Mouse (Mus musculus) olfactory bulb, adult 2 months (tissue): ENCODE measurements around the gene Arhgap22. TPM values are rescaled to one million over a fixed set of nuclear protein-coding genes. Genes with fewer than 3 reads are reported as not detected.

ENCODE experiments used
- H3K27ac ChIP-seq: fragments of 200-500 bp; 2 replicates; pipeline ENCODE4 v1.5.1; 2012; ENCODE audit warnings: low read depth, low read length; ENCODE audit not compliant: insufficient read depth
- H3K4me1 ChIP-seq: fragments of 200-500 bp; 2 replicates; pipeline ENCODE4 v1.6.1; 2012; ENCODE audit warnings: low read length; ENCODE audit not compliant: control insufficient read depth, insufficient read depth
- H3K4me3 ChIP-seq: fragments of 200-500 bp; 2 replicates; pipeline ENCODE4 v1.5.1; 2012; ENCODE audit warnings: mild to moderate bottlenecking, low read depth, low read length, moderate library complexity; ENCODE audit not compliant: insufficient read depth
- CTCF ChIP-seq: fragments of 200-500 bp; IDR thresholded peaks from 2 replicates; pipeline ENCODE4 v1.5.1; 2012; ENCODE audit warnings: low read depth, mild to moderate bottlenecking, low read length, moderate library complexity; ENCODE audit not compliant: insufficient read depth
- POLR2A ChIP-seq: fragments of 200-500 bp; IDR thresholded peaks from 2 replicates; pipeline ENCODE4 v1.6.1; 2012; ENCODE audit warnings: mild to moderate bottlenecking, low read depth, low read length, moderate library complexity; ENCODE audit not compliant: insufficient read depth
- WGBS: fragments of 180-500 bp; shearing (Covaris S2); methylation state at CpG from one replicate; pipeline ENCODE4 v1.1.7; 2018; 5-methylcytosine and 5-hydroxymethylcytosine counted together
- polyA plus RNA-seq: library from polyadenylated mRNA; stranded (reverse); fragments of >200 nt; gene quantifications from 2 replicates; pipeline ENCODE4 v1.2.4, GENCODE M21; 2012; ENCODE audit warnings: low replicate concordance; ENCODE audit not compliant: missing spikeins, insufficient read depth, insufficient read length

Gene Arhgap22
- polyA plus RNA-seq, 1 experiment = not detected

DNA sequence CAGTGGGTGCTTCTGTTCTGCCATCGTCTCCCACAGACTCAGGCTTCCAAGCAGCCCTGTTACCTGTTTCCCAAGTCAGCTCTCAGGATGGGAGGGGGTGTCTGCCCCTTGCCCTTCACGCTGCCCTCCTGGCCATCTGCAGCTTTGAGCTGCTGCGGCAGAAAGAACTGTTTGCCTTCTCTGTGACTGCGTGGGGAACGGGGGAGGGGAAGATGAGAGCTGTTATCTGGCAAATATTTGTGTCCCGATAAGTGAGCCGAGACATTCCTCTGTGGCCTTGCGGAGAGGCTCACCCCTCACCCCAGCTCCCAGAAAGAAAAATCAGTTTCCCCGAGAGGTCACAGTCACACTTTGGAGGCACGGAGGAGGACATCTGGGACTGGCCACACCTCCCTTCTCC lies 149.0 kb downstream of the Arhgap22 start:
- Histone ChIP-seq H3K4me3 (no peak overlapping the region), H3K27ac (no peak overlapping the region), H3K4me1 (peaks cover 37% of the 10 kb centered on the region)
- TF ChIP-seq POLR2A = no peak
- no peak for TF ChIP-seq CTCF
- WGBS = 50% methylated on average over 10 of the region's 10 CpGs

DNA sequence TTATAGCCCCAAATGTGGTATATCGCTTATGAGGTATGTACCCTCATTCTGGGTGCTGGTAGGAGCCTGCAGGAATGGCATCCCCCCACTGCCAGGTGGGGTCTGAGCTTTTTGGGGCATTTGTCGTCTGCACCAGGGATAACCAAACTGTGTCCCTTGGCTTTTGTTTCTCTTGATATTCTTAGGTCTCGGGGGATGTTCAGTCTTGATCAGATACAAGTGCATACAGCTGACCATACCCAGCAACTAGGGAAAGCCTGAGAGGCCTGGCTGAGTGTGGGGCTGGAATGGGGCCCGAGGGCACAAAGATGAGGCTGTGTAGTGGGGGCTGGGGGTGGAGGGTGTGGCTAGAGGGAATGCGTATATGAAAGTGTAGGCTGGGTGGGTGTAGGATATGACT lies 149.8 kb downstream of the Arhgap22 start:
- H3K4me1 ChIP-seq = peaks cover 29% of the 10 kb centered on the region
- no peak overlapping the region for H3K4me3 ChIP-seq
- H3K27ac ChIP-seq = no peak overlapping the region
- WGBS = 87% methylated on average over 5 of the region's 5 CpGs
- no peak for TF ChIP-seq POLR2A
- TF ChIP-seq CTCF = no peak

DNA sequence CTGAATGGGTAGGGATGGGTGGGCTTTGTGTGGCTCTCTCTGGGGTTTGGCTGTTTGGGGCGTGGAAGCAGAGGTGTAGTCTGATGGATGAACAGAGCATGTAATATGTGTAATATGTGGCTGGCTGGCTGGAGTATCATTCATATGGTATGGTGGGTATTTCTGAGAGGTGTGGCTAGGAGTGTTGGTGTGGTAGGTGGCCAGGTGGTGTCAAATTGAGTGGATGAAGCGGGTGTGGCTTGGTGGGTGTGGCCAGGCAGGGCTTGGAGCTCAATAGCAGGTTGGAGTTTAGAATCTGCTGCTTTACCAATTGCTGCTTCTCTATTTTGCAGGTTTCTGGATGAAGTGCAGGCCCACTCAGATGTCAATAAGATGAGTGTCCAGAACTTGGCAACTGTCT lies 150.2 kb downstream of the Arhgap22 start:
- 89% methylated on average over 2 of the region's 2 CpGs for WGBS
- no peak overlapping the region for H3K27ac ChIP-seq
- peaks cover 25% of the 10 kb centered on the region for H3K4me1 ChIP-seq
- TF ChIP-seq POLR2A (no peak), CTCF (no peak)
- H3K4me3 ChIP-seq = no peak overlapping the region

DNA sequence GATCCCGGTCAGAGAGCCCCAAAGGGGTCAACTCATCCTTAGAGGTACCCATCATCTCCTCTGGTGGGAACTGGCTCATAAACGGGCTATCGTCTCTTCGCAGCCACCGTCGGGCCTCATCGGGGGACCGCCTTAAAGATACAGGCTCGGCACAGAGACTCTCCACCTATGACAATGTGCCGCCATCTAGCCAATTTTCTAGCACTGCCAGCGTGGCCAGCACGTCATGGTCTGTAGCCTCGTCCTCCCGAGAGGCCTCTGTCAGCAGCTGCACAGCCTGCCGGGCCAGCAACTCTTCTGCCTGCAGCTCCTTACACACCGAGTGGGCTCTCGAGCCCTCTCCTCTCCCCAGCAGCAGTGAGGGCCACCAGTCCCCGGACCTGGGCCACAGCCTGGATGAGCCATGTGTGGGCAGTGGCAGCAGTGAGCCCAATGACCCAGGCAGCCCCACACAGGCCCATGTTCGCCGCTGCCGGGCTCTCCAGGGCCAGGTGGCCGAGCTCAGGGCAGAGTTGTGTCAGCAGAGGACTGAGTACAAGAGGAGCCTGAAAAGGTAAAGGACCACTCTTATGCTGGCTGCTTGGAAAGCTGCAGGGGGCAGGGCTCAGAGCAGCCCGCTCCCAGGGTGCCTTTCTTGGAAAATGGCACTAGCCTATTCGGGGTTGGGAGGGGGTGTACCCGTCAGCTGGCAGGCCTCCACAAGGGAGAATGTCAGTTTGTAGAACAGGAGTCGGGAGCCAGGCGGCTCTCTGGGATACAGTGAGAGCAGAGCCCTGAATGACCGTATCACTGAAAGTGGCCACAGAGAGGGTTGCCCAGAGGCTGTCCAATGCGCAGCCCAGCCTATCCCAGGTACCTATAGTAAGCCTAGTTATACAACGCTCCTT lies 153.3 kb downstream of the Arhgap22 start:
- Histone ChIP-seq H3K4me1 (peaks cover 26% of the 10 kb centered on the region), H3K27ac (no peak overlapping the region), H3K4me3 (no peak overlapping the region)
- 68% methylated on average over 30 of the region's 30 CpGs for WGBS
- TF ChIP-seq POLR2A = no peak
- TF ChIP-seq CTCF = no peak

DNA sequence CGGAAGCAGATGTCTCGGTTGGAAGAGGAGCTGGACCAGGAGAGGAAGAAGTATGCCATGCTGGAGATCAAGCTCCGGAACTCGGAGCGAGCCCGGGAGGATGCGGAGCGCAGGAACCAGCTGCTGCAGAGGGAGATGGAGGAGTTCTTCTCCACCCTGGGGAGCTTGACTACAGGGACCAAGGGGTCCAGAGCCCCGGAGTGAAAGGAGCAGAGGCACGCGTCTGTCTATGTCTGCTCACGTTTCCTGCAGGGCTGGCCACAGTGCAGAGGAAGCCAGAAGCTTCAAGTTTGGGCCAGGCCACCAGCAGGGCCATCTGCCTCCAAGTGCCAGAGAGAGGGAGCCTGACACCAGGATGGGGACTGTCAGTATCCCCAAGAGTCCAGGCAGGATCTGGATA lies 155.5 kb downstream of the Arhgap22 start:
- WGBS = 85% methylated on average over 12 of the region's 12 CpGs
- H3K27ac ChIP-seq = no peak overlapping the region
- H3K4me1 ChIP-seq = peaks cover 15% of the 10 kb centered on the region
- no peak for TF ChIP-seq CTCF
- TF ChIP-seq POLR2A = no peak
- no peak overlapping the region for H3K4me3 ChIP-seq

DNA sequence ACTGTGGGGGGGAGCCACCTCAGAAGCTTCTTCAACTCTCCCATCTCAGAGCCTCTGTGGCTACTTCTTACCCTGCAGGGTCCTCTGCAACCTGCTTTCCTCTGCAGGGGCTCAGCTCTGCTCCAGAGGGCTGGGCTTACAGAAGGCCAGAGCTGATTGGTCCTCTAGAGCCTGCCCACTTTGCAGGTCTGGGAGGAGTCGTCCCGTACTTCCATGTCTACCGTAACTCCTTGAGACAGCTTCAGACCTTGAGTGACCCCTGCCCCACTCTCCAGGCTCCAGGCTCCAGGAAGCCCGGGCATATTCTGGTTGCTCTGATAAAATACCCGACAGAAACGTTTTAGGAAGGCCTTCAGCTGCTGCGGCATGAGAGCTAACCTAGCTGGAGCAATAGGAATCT lies 156.2 kb downstream of the Arhgap22 start:
- H3K4me3 ChIP-seq = no peak overlapping the region
- H3K27ac ChIP-seq = no peak overlapping the region
- peaks cover 15% of the 10 kb centered on the region for H3K4me1 ChIP-seq
- WGBS = 22% methylated on average over 7 of the region's 7 CpGs
- TF ChIP-seq CTCF = no peak
- no peak for TF ChIP-seq POLR2A

DNA sequence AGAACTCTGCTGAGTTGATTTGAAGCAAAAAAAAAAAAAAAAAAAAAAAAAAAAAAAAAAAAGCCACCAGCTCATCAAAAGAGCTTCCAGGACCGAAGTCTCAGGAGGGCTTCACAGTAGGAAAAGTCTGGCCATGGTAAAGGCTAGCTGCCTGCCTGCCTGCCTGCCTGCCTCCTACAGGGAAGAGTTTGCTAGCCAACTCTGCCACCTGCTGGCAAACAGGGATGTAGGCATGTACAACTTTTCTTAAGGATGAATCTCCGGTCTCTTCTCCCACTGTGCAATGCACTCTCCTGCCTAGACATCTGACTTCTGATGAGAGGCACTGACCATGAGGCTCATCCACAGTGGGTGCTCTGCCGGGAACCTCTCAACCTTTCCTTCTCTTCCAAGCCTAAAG lies 157.4 kb downstream of the Arhgap22 start:
- no peak overlapping the region for H3K4me3 ChIP-seq
- H3K27ac ChIP-seq = no peak overlapping the region
- TF ChIP-seq CTCF (peak; percentile 51; the same call in 1 of the 2 replicates), POLR2A (no peak)
- WGBS = 17% methylated on average over 3 of the region's 3 CpGs
- H3K4me1 ChIP-seq = peaks cover 15% of the 10 kb centered on the region

DNA sequence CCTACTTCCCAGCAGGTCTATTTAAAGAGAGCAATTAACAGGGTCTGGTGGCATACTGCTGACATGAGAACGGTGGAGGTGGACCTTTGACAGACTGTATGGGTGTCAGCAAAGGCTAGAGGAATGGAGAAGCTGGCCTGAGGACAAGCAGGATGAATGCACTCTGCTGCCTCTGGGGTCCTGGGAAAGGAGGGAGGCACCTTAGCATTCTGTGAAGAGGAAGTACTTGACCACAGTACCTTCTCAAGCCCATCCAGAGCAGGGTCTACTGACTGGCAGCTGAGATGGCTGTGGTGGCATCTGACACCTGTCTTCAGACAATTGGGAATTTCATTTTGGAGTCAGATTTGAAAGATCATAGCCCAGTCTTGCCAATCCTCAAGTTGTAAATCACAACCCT lies 159.4 kb downstream of the Arhgap22 start:
- 17% methylated on average over 1 of the region's 1 CpGs for WGBS
- H3K27ac ChIP-seq = no peak overlapping the region
- H3K4me1 ChIP-seq = 0 out of 2 replicates have a peak, but pooled peaks cover 2% of the 10 kb centered on the region
- TF ChIP-seq POLR2A (no peak), CTCF (no peak)
- no peak overlapping the region for H3K4me3 ChIP-seq

DNA sequence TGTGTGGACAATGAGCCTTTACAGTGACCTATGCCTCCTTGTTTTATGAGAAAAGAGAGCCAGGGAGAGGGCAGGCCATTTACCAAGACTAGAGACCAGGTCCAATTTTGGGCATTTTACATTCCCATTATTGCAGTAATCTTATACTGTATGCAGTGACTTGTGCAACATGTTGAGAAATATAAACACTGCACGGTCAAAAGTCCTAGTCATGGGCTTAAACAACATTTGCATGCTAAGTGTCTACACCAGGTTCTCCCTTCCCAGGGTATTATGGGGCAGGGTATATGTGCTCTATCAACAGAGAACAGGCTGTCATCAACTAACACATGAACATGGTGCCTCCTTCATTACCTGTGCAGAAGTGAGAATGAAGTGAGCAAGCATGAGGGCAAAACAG lies 160.3 kb downstream of the Arhgap22 start:
- 89% methylated on average over 1 of the region's 1 CpGs for WGBS
- H3K4me1 ChIP-seq = 0 out of 2 replicates have a peak, but pooled peaks cover 2% of the 10 kb centered on the region
- no peak overlapping the region for H3K4me3 ChIP-seq
- TF ChIP-seq POLR2A = no peak
- no peak for TF ChIP-seq CTCF
- no peak overlapping the region for H3K27ac ChIP-seq
